Mouse (Mus musculus) liver, embryonic 14.5 days (tissue): ENCODE data around the gene Mfrp.

Source experiments
- CTCF ChIP-seq: IDR thresholded peaks from 2 replicates; pipeline ENCODE4 v1.5.1; 2016; ENCODE audit warnings: antibody characterized with exemption, low read depth, control low read depth
- EP300 ChIP-seq: IDR thresholded peaks from 2 replicates; pipeline ENCODE4 v1.6.1; 2016; ENCODE audit warnings: antibody characterized with exemption, low read depth

- TF ChIP-seq CTCF: no peak
- TF ChIP-seq EP300: no peak
Observed at GRCm38 (mm10) chr9:44087761-44088455, 13.6 kb upstream of the Mfrp start.
